Comparison of ENCODE assay signal across 9 mouse cellular contexts in the genomic region with DNA sequence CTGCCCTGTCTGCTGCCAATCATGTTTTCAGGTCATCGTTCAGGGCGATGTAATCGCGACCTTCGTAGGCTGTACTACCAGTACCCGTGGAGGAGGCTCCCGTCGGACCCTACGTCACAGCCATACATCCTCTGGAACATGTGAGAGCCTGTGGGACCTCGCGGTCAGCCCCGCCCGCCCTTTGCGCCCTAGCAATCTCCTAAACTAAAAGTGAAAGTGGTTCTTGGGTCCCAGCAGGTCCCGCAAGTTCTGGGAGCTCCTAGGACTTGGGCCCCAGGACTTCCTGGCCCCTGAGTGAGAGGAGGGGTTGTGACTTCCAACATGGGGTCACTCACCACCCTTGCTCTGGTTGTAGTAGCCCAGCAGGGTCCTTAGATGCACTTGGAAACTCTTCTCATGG. TPM values are rescaled to one million over a fixed set of nuclear protein-coding genes. Genes with fewer than 3 reads are reported as not detected.
DNase-seq lines count a peak whose midpoint lies in the region; ATAC-seq and TF ChIP-seq lines count a peak whose summit lies in the region.
"Had no signal": no experiment of that assay in that cellular context is flagged by ENCODE, and none has a peak within 500 bp of the region (broad histone marks: within the 10 kb centered on the region; RNA-seq: fewer than 3 reads in every experiment).

No protein-coding gene starts in this region.

- H3K4me3 ChIP-seq in gastrocnemius, adult 2 months = peak overlapping the region; percentile 67
- peak overlapping the region; percentile 25 for H3K4me3 ChIP-seq in embryonic facial prominence, embryonic 12.5 days
- H3K4me3 ChIP-seq in hindbrain, embryonic 12.5 days = peak overlapping the region; percentile 31
- peak overlapping the region; percentile 31 for H3K4me3 ChIP-seq in midbrain, embryonic 15.5 days

- peak overlapping the region; percentile 16; the same call in 1 of the 2 replicates for H3K27ac ChIP-seq in gastrocnemius, adult 2 months
- no peak overlapping the region for H3K27ac ChIP-seq in embryonic facial prominence, embryonic 12.5 days
- H3K27ac ChIP-seq in hindbrain, embryonic 12.5 days = no peak overlapping the region
- no peak overlapping the region for H3K27ac ChIP-seq in midbrain, embryonic 15.5 days

- under 1% methylated on average over 15 of the region's 15 CpGs for WGBS in embryonic facial prominence, embryonic 12.5 days
- 1% methylated on average over 15 of the region's 15 CpGs for WGBS in hindbrain, embryonic 12.5 days
- WGBS in midbrain, embryonic 15.5 days = 2% methylated on average over 15 of the region's 15 CpGs

- peaks cover 8% of the 10 kb centered on the region; the same call in 1 of the 2 replicates for H3K4me1 ChIP-seq in embryonic facial prominence, embryonic 12.5 days
- peaks cover 11% of the 10 kb centered on the region for H3K4me1 ChIP-seq in hindbrain, embryonic 12.5 days
- H3K4me1 ChIP-seq in midbrain, embryonic 15.5 days = peaks cover 7% of the 10 kb centered on the region

- H3K27me3 ChIP-seq in embryonic facial prominence, embryonic 12.5 days = peaks cover 74% of the 10 kb centered on the region
- peaks cover 67% of the 10 kb centered on the region for H3K27me3 ChIP-seq in hindbrain, embryonic 12.5 days
- H3K27me3 ChIP-seq in midbrain, embryonic 15.5 days (replicated peaks) = peaks cover 29% of the 10 kb centered on the region

- H3K9ac ChIP-seq in embryonic facial prominence, embryonic 12.5 days = peak overlapping the region; percentile 3; the same call in 1 of the 2 replicates
- H3K9ac ChIP-seq in hindbrain, embryonic 12.5 days = no peak overlapping the region
- H3K9ac ChIP-seq in midbrain, embryonic 15.5 days = no peak overlapping the region

- intact Hi-C loops in gastrocnemius, adult 2 months (cut with DNase I) = no loop called here

- DNase-seq in gastrocnemius, adult 2 months = peak; percentile 29
- no peak for DNase-seq in gastrocnemius, postnatal 10 days
- peak; percentile 10 for DNase-seq in liver
- no peak for DNase-seq in MN1 (ENCODE audit: low spot score)
- no peak for DNase-seq in right cerebral cortex, postnatal 4 days

- no peaks in the 10 kb centered on the region for H3K36me3 ChIP-seq in embryonic facial prominence, embryonic 12.5 days
- no peaks in the 10 kb centered on the region for H3K36me3 ChIP-seq in hindbrain, embryonic 12.5 days
- no peaks in the 10 kb centered on the region for H3K36me3 ChIP-seq in midbrain, embryonic 15.5 days (replicated peaks)

- no peak for TF ChIP-seq CTCF in gastrocnemius, adult 2 months (IDR thresholded peaks at IDR 0.05)

- ATAC-seq in embryonic facial prominence, embryonic 12.5 days (ENCODE audit: insufficient number of reproducible peaks, insufficient read depth, low FRiP score, low TSS enrichment) = no peak
- no peak for ATAC-seq in hindbrain, embryonic 12.5 days (ENCODE audit: low FRiP score)
- no peak for ATAC-seq in midbrain, embryonic 15.5 days (replicated peaks)

- peak overlapping the region; percentile 47 for H3K4me2 ChIP-seq in embryonic facial prominence, embryonic 12.5 days (replicated peaks)
- H3K4me2 ChIP-seq in hindbrain, embryonic 12.5 days (replicated peaks) = peak overlapping the region; percentile 52
- H3K4me2 ChIP-seq in midbrain, embryonic 15.5 days = peak overlapping the region; percentile 52

- no peaks in the 10 kb centered on the region for H3K9me3 ChIP-seq in embryonic facial prominence, embryonic 12.5 days
- no peaks in the 10 kb centered on the region for H3K9me3 ChIP-seq in hindbrain, embryonic 12.5 days (replicated peaks)
- no peaks in the 10 kb centered on the region for H3K9me3 ChIP-seq in midbrain, embryonic 15.5 days

RNA-seq across cellular contexts. Expression of a gene that starts 15.4 kb away (rescaled TPM):
- not detected for total RNA-seq in gastrocnemius, adult 2 months (2021)
- total RNA-seq in gastrocnemius, postnatal 10 days (2021) = not detected
- not detected in 2 replicates for polyA plus RNA-seq in embryonic facial prominence, embryonic 12.5 days (2016; fragmentation: Nextera tagmentation; extraction: Ambion mirVana)
- not detected in 2 replicates for polyA plus RNA-seq in hindbrain, embryonic 12.5 days (2016; fragmentation: Nextera tagmentation; extraction: Ambion mirVana)
- 0.14 TPM in 1 of 2 replicates, not detected in the other for polyA plus RNA-seq in midbrain, embryonic 15.5 days (2015; fragmentation: Nextera tagmentation; extraction: Ambion mirVana)

RNA-seq across cellular contexts. Expression of a gene that starts 37.1 kb away (rescaled TPM):
- total RNA-seq in gastrocnemius, adult 2 months (2021) = not detected
- not detected for total RNA-seq in gastrocnemius, postnatal 10 days (2021)
- polyA plus RNA-seq in embryonic facial prominence, embryonic 12.5 days (2016; fragmentation: Nextera tagmentation; extraction: Ambion mirVana) = not detected in 2 replicates
- not detected in 2 replicates for polyA plus RNA-seq in hindbrain, embryonic 12.5 days (2016; fragmentation: Nextera tagmentation; extraction: Ambion mirVana)
- not detected in 2 replicates for polyA plus RNA-seq in midbrain, embryonic 15.5 days (2015; fragmentation: Nextera tagmentation; extraction: Ambion mirVana)
- total RNA-seq: ES-E14 had no signal

RNA-seq across cellular contexts. Expression of a gene that starts 52.4 kb away (rescaled TPM):
- 10 to 100 TPM; 36.5 to 41.1 TPM for total RNA-seq in gastrocnemius, adult 2 months (2021)
- total RNA-seq in gastrocnemius, postnatal 10 days (2021) = 10 to 100 TPM; 26.3 to 28.5 TPM
- 98.2 and 106 TPM in 2 replicates for polyA plus RNA-seq in embryonic facial prominence, embryonic 12.5 days (2016; fragmentation: Nextera tagmentation; extraction: Ambion mirVana)
- 75.5 and 89.2 TPM in 2 replicates for polyA plus RNA-seq in hindbrain, embryonic 12.5 days (2016; fragmentation: Nextera tagmentation; extraction: Ambion mirVana)
- 124 and 138 TPM in 2 replicates for polyA plus RNA-seq in midbrain, embryonic 15.5 days (2015; fragmentation: Nextera tagmentation; extraction: Ambion mirVana)

Comparison
In these comparisons a context has a peak if more than half of its experiments do, and no peak if none do; other contexts are left out.
1. DNase-seq: peak in gastrocnemius, adult 2 months (single experiment) and liver (single experiment); none in gastrocnemius, postnatal 10 days (single experiment), MN1 (single experiment) and right cerebral cortex, postnatal 4 days (single experiment).
2. Peak in every context shown above with its lines, with median percentiles within 50 percentile points of each other: H3K4me3 ChIP-seq and H3K4me2 ChIP-seq.